Mouse (Mus musculus) erythroblast, embryonic 14.5 days (primary cell): ENCODE data around the gene Flt3.

Source experiments
- GATA1 ChIP-seq: IDR thresholded peaks from 2 replicates; pipeline ENCODE4 v1.6.1; 2012; ENCODE audit warnings: low read length, inconsistent platforms, mixed read lengths
- TAL1 ChIP-seq: IDR thresholded peaks from 3 replicates; pipeline ENCODE4 v1.6.1; 2012; ENCODE audit warnings: low read length, inconsistent platforms, mixed read lengths

- TF ChIP-seq GATA1 (no peak), TAL1 (no peak)
Observed at GRCm38 (mm10) chr5:147440996-147441507, 40.8 kb upstream of the Flt3 start.
